Mouse (Mus musculus): ENCODE measurements around the gene Hlcs.
A peak's percentile ranks its signal among the peaks of the same experiment; 100 is the strongest.

Hlcs gene

GRCm38 (mm10) chr16:94327781-94328711 is 14.7 kb upstream of the Hlcs start, which contains the start of gene Ripply3:
TSS of gene Ripply3 (plus strand) at chr16:94328420.
- peak; percentile 52 for DNase-seq (ENCODE audit: low spot score)

- DNase-seq (ENCODE audit: low spot score): no peak
Observed at GRCm38 (mm10) chr16:94326008-94326407, 12.6 kb upstream of the Hlcs start.

DNA sequence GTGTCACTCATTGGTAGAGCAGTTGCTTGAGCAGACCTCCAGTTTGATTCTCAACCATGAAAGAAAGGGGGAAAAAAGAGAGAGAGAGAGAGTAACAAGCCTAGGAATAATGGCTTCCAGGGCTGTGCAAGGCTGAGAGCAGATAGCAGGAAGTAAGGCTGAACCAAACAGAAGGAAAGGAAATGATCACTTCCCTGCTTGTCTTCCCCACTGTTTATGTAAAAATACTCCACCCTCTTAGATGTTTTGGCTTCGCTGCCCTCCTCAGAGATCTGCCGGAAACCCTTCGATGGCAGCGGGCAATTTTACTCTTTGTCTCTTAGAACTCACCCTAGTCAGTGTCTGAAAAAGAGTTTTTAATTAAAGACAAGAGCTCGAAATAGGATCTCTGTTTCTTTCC is 10.3 kb upstream of the Hlcs start:
- DNase-seq (ENCODE audit: low spot score): no peak

GRCm38 (mm10) chr16:94320223-94320622 is 6.9 kb upstream of the Hlcs start:
- DNase-seq (ENCODE audit: low spot score): no peak

DNA sequence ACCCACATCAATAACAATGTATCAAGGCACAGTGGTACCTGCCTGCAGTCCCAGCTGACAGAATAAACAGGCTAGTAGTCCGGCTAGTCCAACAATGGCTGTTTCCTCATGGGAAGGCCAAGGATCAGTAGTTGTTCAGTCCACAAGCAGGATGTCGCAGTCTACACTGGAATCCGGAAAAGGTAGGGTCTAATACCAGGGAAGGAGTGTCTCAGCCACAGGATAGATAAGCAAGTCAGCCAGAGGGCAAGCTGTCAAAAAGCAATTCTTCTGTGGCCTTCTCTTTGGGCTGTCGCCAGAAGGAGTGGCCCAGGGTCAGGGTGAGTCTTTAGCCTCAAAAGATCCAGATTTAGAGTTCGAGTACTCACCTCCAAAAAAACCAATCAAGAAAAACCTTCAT is 4.4 kb upstream of the Hlcs start:
- no peak for DNase-seq (ENCODE audit: low spot score)

DNA sequence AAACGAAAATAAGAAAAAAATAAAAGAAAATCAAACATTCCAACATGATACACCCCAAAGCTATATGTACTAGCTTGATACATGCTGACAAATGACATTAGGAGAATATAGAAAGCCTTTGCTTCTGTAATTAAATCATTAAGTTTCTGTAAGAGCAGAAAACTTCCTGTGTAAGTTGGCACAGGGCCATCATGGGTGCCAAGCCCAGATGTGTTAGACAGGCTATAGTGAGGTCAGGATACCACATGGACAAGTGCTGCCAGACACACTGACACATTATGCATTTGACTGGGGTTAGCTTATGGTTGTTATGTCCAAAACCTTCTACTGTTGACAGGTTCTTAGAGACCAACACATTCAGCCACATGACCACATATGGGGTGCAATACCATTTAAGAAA is 1.8 kb upstream of the Hlcs start:
- no peak for DNase-seq (ENCODE audit: low spot score)

GRCm38 (mm10) chr16:94314626-94315025 is 1.3 kb upstream of the Hlcs start:
- DNase-seq (ENCODE audit: low spot score): no peak

- DNase-seq (ENCODE audit: low spot score): peak; percentile 89
Observed at GRCm38 (mm10) chr16:94312663-94313228, 625 bp downstream of the Hlcs start.

DNA sequence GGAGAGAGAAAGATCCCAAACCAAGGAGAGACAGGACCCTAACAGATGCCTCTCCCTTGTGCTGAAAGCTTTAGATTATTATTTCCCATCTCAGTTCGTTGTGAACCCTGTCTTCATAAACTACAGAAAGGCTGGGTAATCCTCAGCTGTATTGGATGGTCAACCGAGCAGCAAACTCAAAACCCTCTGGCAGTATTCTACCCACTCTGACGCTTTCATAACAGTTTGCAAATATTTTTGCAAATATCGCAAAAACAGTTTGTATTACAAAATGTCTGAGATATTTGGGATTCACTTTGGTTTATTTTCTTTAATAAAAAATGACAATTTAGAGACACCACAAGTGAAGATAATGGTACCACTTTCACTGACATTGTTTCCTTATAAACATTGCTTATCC is 1.4 kb downstream of the Hlcs start:
- DNase-seq (ENCODE audit: low spot score): no peak

DNA sequence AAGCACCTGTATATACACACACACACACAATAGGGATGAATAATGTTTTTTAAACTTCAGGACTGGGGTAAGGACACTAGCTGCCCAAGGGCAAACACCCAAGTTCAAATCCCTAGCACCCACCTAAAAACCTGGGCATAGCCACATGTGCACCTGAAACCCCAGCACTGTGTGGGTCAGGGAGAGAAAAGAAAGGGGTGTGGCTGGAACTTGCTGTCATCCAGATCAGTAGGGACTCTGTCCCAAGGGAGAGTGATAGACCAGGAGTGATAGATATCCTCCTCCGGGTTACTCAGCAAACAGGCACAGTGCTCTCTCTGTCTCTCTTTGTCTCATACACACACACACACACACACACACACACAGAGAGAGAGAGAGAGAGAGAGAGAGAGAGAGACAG is 2.0 kb downstream of the Hlcs start:
- no peak for DNase-seq (ENCODE audit: low spot score)

DNA sequence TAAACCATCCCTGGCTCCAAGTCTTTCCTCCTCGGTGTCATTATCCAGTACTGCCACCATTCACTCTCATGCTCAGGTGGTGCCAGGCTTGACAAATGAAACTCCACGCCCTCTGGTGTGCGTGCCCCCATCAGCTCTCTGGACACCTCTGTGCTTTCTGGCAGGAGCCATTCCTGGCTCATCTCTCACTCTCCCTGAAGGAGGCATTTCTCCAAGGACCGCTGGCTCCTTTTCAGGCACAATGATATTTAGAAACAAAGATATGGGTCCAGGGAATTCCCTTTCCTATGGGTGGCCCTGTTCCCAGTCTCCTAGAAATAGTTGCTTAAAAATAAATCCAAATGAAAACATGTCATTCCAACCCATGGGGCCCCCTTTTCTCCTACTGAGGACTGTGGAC is 4.3 kb downstream of the Hlcs start:
- DNase-seq (ENCODE audit: low spot score): no peak

GRCm38 (mm10) chr16:94307942-94308341 is 5.4 kb downstream of the Hlcs start:
- peak; percentile 68 for DNase-seq (ENCODE audit: low spot score)

DNA sequence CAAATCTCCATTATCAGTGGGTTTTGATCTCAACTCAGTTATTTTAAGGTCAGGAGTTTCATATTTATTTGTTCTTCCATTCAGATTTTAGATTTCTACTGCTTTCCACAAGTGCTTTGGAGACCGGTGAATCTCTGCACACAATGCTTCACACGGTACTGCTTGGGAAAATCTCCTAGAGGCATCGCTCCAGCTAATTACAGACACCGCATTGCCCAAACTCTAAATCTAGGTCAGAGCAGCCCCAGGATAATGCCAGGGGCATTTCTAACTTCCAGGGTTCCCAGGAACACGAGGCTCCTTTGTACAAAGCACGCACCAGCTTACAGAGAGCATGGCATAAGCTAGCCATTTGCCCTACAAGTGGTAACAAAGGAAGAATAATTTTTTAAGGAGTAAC is 5.8 kb downstream of the Hlcs start:
- DNase-seq (ENCODE audit: low spot score): peak; percentile 53

- DNase-seq (ENCODE audit: low spot score): no peak
Observed at GRCm38 (mm10) chr16:94303203-94303535, 10.2 kb downstream of the Hlcs start.

DNA sequence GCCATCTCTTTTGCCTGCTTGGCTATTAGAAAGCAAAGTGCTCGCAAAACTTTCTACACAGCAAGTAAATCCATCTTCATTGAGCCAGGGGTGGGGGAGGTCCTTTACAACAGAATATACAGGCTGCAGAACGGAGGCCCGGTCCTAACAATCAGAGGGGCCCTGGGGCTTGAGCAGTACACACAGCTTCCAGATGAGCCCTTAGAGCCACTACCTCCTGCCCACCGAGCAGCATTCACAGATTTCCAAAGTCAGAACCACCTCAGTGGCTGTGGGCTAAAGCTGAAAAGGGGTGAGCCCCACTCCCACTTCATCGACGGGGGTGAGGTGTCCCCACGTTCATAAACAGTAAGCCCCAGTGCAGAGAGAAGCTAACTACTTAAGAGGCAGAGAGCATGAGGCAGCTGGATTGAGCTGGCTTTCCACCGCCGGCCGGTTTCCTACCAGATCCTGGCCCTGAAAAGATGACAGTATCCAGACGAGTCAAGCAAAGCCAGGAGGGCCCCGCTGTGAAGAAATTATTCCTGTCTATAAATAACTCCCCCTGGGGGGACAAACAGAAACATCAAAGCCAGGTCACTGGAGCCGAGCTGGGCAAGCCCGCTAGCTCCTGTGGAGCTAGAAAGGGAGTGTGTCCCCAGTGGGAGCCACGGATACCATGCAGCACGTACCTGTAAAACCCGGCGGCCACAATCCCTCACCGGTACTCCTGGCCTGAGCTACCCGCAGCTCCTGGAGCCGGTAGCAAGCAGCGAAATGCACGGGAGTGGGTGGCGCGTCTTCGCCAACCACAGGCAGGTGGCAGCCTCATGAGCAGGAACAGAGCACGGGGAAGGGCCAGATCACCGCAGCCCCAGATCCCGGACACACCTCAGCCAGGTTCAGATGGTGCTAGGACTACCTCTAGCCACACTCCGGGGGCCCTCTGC is 10.8 kb downstream of the Hlcs start:
- peak; percentile 59 for DNase-seq (ENCODE audit: low spot score)

DNA sequence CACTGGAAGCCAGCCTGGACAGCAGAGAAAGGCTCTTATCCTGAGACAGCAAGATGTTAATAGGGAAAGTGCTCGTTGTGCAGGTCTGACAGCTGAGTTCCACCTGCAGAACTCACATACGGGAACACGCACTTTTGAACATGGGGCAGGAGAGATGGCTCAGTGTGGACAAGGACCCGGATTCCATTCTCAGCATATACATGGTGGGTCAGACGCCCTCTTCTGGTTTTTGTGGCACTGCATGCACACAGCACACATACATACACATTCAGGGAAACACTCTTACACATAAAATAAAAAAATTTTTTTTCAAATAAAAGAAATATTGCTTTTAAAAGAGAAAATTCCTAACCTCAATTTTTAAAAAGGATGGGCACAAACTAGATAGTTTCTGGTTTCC is 11.7 kb downstream of the Hlcs start:
- DNase-seq (ENCODE audit: low spot score): no peak

DNA sequence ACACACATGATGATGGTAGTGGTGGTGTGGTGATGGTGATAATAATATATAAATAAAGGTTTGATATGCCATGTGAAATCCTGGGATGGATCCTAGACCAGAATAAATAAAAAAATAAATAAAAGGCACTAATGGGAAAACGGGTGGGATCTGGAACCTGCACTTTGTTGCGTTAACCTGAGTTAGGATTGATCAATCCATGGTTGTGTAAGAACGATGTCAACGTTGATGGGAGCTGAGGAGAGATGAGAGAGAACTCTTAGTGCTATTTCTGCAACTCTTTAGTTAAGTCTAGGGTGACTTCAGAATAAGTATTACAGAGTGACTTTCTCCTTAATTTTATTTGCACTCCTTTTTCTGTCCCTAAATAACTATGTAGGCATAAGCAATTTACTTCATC is 12.2 kb downstream of the Hlcs start:
- DNase-seq (ENCODE audit: low spot score): no peak

DNA sequence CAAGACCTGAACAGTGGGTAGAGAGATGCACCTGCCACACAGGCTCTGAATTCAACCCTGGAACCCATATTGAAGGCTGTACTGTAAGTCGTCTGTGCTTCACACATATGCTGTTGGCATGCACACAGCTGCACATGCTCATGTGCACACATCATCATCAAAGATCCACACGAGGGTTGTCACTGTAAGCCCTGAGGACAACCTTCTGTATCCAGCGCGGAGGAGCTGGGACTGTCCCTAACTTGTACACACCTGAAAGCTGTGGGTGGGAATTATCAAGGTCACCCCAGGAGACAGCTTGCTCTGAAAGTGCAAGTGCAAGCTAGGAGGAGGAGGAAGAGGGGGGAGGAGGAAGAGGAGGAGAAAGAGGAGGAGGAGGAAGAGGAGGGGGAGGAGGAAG is 14.2 kb downstream of the Hlcs start:
- DNase-seq (ENCODE audit: low spot score): no peak

GRCm38 (mm10) chr16:94298081-94298480 is 15.3 kb downstream of the Hlcs start:
- DNase-seq (ENCODE audit: low spot score): no peak

DNA sequence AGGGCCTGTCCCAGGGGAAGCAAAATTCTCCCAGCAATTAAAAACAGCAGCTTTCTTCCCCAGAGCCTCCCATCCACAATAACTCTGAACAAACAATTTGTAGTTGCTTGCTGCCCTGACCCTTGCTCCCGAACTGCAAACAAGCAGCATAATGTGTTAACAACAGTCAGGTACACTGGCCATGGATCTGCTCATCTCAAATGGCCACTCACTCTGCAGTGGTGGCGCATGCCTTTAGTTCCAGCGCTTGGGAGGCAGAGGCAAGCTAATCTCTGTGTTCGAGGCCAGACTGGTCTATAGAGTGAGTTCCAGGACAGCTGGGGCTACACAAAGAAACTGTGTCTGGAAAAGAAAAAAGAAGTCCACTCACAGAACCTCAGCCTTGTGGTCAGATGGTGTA is 22.2 kb downstream of the Hlcs start:
- no peak for DNase-seq (ENCODE audit: low spot score)

- peak; percentile 85 for DNase-seq (ENCODE audit: low spot score)
Observed at GRCm38 (mm10) chr16:94290073-94290999, 23.0 kb downstream of the Hlcs start.

All from retina, embryonic 14.5 days (tissue).